In the genomic region with DNA sequence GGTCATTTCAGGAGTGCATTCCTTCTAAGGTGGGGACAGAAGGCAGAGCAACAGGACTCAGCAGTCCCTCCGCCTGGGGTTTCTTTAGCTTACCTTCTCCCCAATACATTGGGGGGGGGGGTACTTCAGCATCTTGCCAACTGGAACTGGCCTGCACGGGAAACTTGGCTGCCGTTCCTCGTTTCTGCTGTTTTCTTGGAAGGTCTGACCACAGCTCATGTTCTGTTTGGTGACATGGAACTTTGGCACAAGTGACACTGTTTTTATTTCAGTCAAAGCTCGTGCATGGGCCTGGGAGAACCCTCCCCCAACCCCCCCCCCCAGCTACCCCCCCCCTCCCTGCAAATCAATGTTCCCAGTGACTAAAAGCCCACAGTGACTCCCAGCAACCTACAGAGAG, we compare ENCODE assay signal across 12 mouse cellular contexts. TPM values are rescaled to one million over a fixed set of nuclear protein-coding genes. Genes with fewer than 3 reads are reported as not detected.
DNase-seq lines count a peak whose midpoint lies in the region; ATAC-seq and TF ChIP-seq lines count a peak whose summit lies in the region.
"Had no signal": no experiment of that assay in that cellular context is flagged by ENCODE, and none has a peak within 500 bp of the region (broad histone marks: within the 10 kb centered on the region; RNA-seq: fewer than 3 reads in every experiment).

No protein-coding gene starts in this region.

- no peak; the same call in 1 of the 2 replicates for ATAC-seq in heart, embryonic 12.5 days (ENCODE audit: insufficient number of reproducible peaks, low FRiP score)
- ATAC-seq in lung, postnatal 0 days = peak; percentile 60
- ATAC-seq: forebrain, postnatal 0 days had no signal

- H3K9me3 ChIP-seq in heart, embryonic 12.5 days (replicated peaks) = no peaks in the 10 kb centered on the region
- H3K9me3 ChIP-seq in lung, postnatal 0 days (ENCODE audit: low read length) = no peaks in the 10 kb centered on the region
- H3K9me3 ChIP-seq: neural tube, embryonic 12.5 days had no signal

- no peak for TF ChIP-seq EP300 in lung, postnatal 0 days (IDR thresholded peaks at IDR 0.05)

- H3K4me2 ChIP-seq in heart, embryonic 12.5 days = no peak overlapping the region
- no peak overlapping the region for H3K4me2 ChIP-seq in lung, postnatal 0 days (replicated peaks; ENCODE audit: low read depth, low read length)
- H3K4me2 ChIP-seq: neural tube, embryonic 12.5 days had no signal

- no peak overlapping the region for H3K9ac ChIP-seq in heart, embryonic 12.5 days
- H3K9ac ChIP-seq in lung, postnatal 0 days (replicated peaks; ENCODE audit: low read depth) = no peak overlapping the region
- H3K9ac ChIP-seq: forebrain, postnatal 0 days; neural tube, embryonic 12.5 days had no signal

- intact Hi-C loops in gastrocnemius, postnatal 36 days (cut with DNase I) = no loop called here
- intact Hi-C loops in left cerebral cortex, postnatal 4 days (cut with DNase I) = no loop called here

- peak overlapping the region; percentile 58; the same call in 1 of the 2 replicates for H3K27ac ChIP-seq in heart, embryonic 12.5 days (ENCODE audit: poor library complexity, severe bottlenecking)
- H3K27ac ChIP-seq in lung, postnatal 0 days (ENCODE audit: low read length) = peak overlapping the region; percentile 34; the same call in 1 of the 2 replicates
- H3K27ac ChIP-seq: neural tube, embryonic 12.5 days had no signal

- no peak overlapping the region for H3K4me3 ChIP-seq in heart, embryonic 12.5 days
- H3K4me3 ChIP-seq in lung, postnatal 0 days (ENCODE audit: low read depth, low read length) = no peak overlapping the region
- H3K4me3 ChIP-seq: neural tube, embryonic 12.5 days had no signal

- H3K27me3 ChIP-seq in heart, embryonic 12.5 days (replicated peaks) = no peaks in the 10 kb centered on the region
- no peaks in the 10 kb centered on the region for H3K27me3 ChIP-seq in lung, postnatal 0 days (replicated peaks; ENCODE audit: insufficient read depth, low read length)
- H3K27me3 ChIP-seq: neural tube, embryonic 12.5 days had no signal

- H3K36me3 ChIP-seq in heart, embryonic 12.5 days = no peaks in the 10 kb centered on the region
- H3K36me3 ChIP-seq in lung, postnatal 0 days (ENCODE audit: insufficient read depth, low read length) = no peaks in the 10 kb centered on the region
- H3K36me3 ChIP-seq: neural tube, embryonic 12.5 days had no signal

- peaks cover 46% of the 10 kb centered on the region for H3K4me1 ChIP-seq in heart, embryonic 12.5 days (replicated peaks)
- peaks cover 4% of the 10 kb centered on the region; the same call in 1 of the 2 replicates for H3K4me1 ChIP-seq in lung, postnatal 0 days (ENCODE audit: insufficient read depth, low read depth, low read length)

- TF ChIP-seq CTCF in lung, postnatal 0 days (IDR thresholded peaks at IDR 0.05) = no peak

- WGBS in heart, embryonic 12.5 days = 25% methylated on average over 5 of the region's 5 CpGs
- 23% methylated on average over 5 of the region's 5 CpGs for WGBS in lung, postnatal 0 days

- DNase-seq in gastrocnemius, adult 18-20 months (ENCODE audit: low spot score) = peak; percentile 34
- no peak for DNase-seq in gastrocnemius, postnatal 36 days
- peak; percentile 68 for DNase-seq in left cerebral cortex, postnatal 4 days
- no peak for DNase-seq in left cerebral cortex, adult 18-20 months (ENCODE audit: low spot score in 2 of 2)
- peak; percentile 78 for DNase-seq in lung, postnatal 0 days (ENCODE audit: low spot score)
- no peak for DNase-seq in embryo, embryonic 9.5 days (ENCODE audit: extremely low spot score)
- DNase-seq in urinary bladder, postnatal 4 days (ENCODE audit: low spot score in 2 of 2) = no peak
- DNase-seq: adrenal gland, adult 8-10 months; cerebellum, adult 18-20 months; forebrain, postnatal 0 days had no signal

RNA-seq across cellular contexts. Expression of gene Rab4a, which starts 58.0 kb away (rescaled TPM):
- total RNA-seq in gastrocnemius, adult 18-20 months (2021) = 10 to 100 TPM; 14.8 to 14.9 TPM
- 10 to 100 TPM; 10.5 to 11.7 TPM for total RNA-seq in gastrocnemius, postnatal 36 days (2021)
- total RNA-seq in left cerebral cortex, postnatal 4 days (2021) = 10 to 100 TPM; 61.7 to 68.4 TPM
- total RNA-seq in left cerebral cortex, adult 18-20 months (2021) = 10 to 100 TPM; 45.1 to 50.6 TPM
- 42.3 and 47.2 TPM in 2 replicates for polyA plus RNA-seq in heart, embryonic 12.5 days (2016; fragmentation: Nextera tagmentation; extraction: Ambion mirVana)
- polyA plus RNA-seq in lung, postnatal 0 days (2015; fragmentation: Nextera tagmentation; extraction: Ambion mirVana) = 27.9 and 32.1 TPM in 2 replicates

Comparison
In these comparisons a context has a peak if more than half of its experiments do, and no peak if none do; other contexts are left out.
1. DNase-seq: peak in gastrocnemius, adult 18-20 months (single experiment), left cerebral cortex, postnatal 4 days (single experiment) and lung, postnatal 0 days (single experiment); none in gastrocnemius, postnatal 36 days (0 of 2), left cerebral cortex, adult 18-20 months (0 of 2), embryo, embryonic 9.5 days (single experiment) and urinary bladder, postnatal 4 days (0 of 2).